Mouse (Mus musculus) liver, embryonic 14.5 days (tissue): ENCODE results near the gene Flot1.

Source experiments
- CTCF ChIP-seq: IDR thresholded peaks from 2 replicates; pipeline ENCODE4 v1.5.1; 2016; ENCODE audit warnings: antibody characterized with exemption, low read depth, control low read depth
- EP300 ChIP-seq: IDR thresholded peaks from 2 replicates; pipeline ENCODE4 v1.6.1; 2016; ENCODE audit warnings: antibody characterized with exemption, low read depth

GRCm38 (mm10) chr17:35838122-35838544 is 15.1 kb downstream of the Flot1 start, which contains the start of gene Tubb5:
- TF ChIP-seq CTCF (no peak), EP300 (peak; percentile 38)
